Mouse (Mus musculus): ENCODE data around the gene Sf3b5. TPM values are rescaled to one million over a fixed set of nuclear protein-coding genes. Genes with fewer than 3 reads are reported as not detected.

Gene Sf3b5
- total and polyA plus RNA-seq, 3 experiments, result 41.9 to 51.3 (median 49.1) TPM

DNA sequence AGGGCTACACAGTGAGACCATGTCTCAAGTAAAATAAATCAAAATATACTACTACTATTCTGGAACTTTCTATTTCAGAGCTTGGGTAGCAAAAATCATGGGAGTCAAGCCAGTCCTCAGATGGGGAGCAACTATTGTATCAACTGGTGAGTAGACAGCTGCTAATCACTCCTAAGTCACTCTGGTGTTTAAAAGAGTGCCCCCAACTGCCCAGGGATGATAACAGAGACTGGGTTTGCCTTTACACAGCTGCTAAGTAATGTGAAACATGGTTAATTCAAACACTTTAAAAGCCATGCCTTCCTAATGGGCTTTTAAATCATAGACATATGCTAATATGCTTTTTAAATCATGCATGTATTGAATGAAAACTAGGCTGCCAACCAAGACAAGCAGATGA lies 42.9 kb upstream of the Sf3b5 start:
- H3K4me3 ChIP-seq (replicated peaks in 1 of 3; ENCODE audit: low read depth in 2 of 3, low read length in 2 of 3, poor library complexity in 1 of 3), result peak overlapping the region; percentile 55 to 88 (median 82)
- dilution Hi-C loops (cut with MboI; ENCODE audit: extremely low pct_ligation_motif_present, extremely low pct_unique_long_range_greater_than_20kb, low sequenced_read_pairs), result no loop called here
- peaks cover 12% of the 10 kb centered on the region for H3K9me3 ChIP-seq (replicated peaks; ENCODE audit: low read length)
- H3K79me2 ChIP-seq (replicated peaks; ENCODE audit: control insufficient read depth, extremely low read depth, insufficient read depth, poor library complexity, severe bottlenecking), result peaks cover 50% of the 10 kb centered on the region
- peak overlapping the region; percentile 88 for H3K4me2 ChIP-seq (ENCODE audit: insufficient read depth, low read depth, poor library complexity, severe bottlenecking)
- H3K27me3 ChIP-seq (replicated peaks), result no peaks in the 10 kb centered on the region
- TF ChIP-seq CTCF (conservative IDR thresholded peaks at IDR 0.05 in 1 of 2, IDR thresholded peaks at IDR 0.05 in 1 of 2; ENCODE audit: low read depth in 2 of 2, low read length in 2 of 2) (peak in 1 of 2 experiments; percentile 51; a peak in 2 of 4 replicates), SMC3 (IDR thresholded peaks at IDR 0.05; ENCODE audit: low read depth, low read length) (peak; percentile 23), RAD21 (IDR thresholded peaks at IDR 0.05; ENCODE audit: low read depth, low read length) (peak; percentile 9), ZMIZ1 (IDR thresholded peaks at IDR 0.05; ENCODE audit: low read depth, low read length) (no peak)
- H3K9ac ChIP-seq (ENCODE audit: insufficient read depth, low read depth), result peak overlapping the region; percentile 58
- no peak for DNase-seq (ENCODE audit: extremely low read depth)
- H3K36me3 ChIP-seq (replicated peaks in 1 of 2; ENCODE audit: control insufficient read depth in 1 of 2, insufficient read depth in 1 of 2, low read length in 1 of 2), result peaks cover 23 to 42% of the 10 kb centered on the region in 2 experiments
- in situ Hi-C loops (cut with MboI; ENCODE audit: low pct_ligation_motif_present, low pct_unique_long_range_greater_than_20kb, low sequenced_read_pairs), result no loop called here
- no peak overlapping the region for H3K27ac ChIP-seq (ENCODE audit: insufficient read depth, low read depth)
- peaks cover 22 to 55% of the 10 kb centered on the region in 2 experiments for H3K4me1 ChIP-seq (ENCODE audit: control insufficient read depth in 1 of 2, insufficient read depth in 2 of 2)

GRCm38 (mm10) chr10:12963362-12964147 lies 41.6 kb upstream of the Sf3b5 start:
- peak; percentile 77 for DNase-seq (ENCODE audit: extremely low read depth)
- peak overlapping the region; percentile 68 to 88 (median 82) for H3K4me3 ChIP-seq (replicated peaks in 1 of 3; ENCODE audit: low read depth in 2 of 3, low read length in 2 of 3, poor library complexity in 1 of 3)
- peaks cover 23 to 33% of the 10 kb centered on the region in 2 experiments for H3K36me3 ChIP-seq (replicated peaks in 1 of 2; ENCODE audit: control insufficient read depth in 1 of 2, insufficient read depth in 1 of 2, low read length in 1 of 2)
- peaks cover 19 to 48% of the 10 kb centered on the region in 2 experiments for H3K4me1 ChIP-seq (ENCODE audit: control insufficient read depth in 1 of 2, insufficient read depth in 2 of 2)
- H3K27ac ChIP-seq (ENCODE audit: insufficient read depth, low read depth), result peak overlapping the region; percentile 68
- no peaks in the 10 kb centered on the region for H3K27me3 ChIP-seq (replicated peaks)
- peaks cover 37% of the 10 kb centered on the region for H3K79me2 ChIP-seq (replicated peaks; ENCODE audit: control insufficient read depth, extremely low read depth, insufficient read depth, poor library complexity, severe bottlenecking)
- peak overlapping the region; percentile 58 for H3K9ac ChIP-seq (ENCODE audit: insufficient read depth, low read depth)
- H3K4me2 ChIP-seq (ENCODE audit: insufficient read depth, low read depth, poor library complexity, severe bottlenecking), result peak overlapping the region; percentile 88; the same call in 1 of the 2 replicates
- dilution Hi-C loops (cut with MboI; ENCODE audit: extremely low pct_ligation_motif_present, extremely low pct_unique_long_range_greater_than_20kb, low sequenced_read_pairs) (no loop called here), in situ Hi-C loops (cut with MboI; ENCODE audit: low pct_ligation_motif_present, low pct_unique_long_range_greater_than_20kb, low sequenced_read_pairs) (no loop called here)
- H3K9me3 ChIP-seq (replicated peaks; ENCODE audit: low read length), result peaks cover 12% of the 10 kb centered on the region
- peak; percentile 65; the same call in 1 of the 2 replicates for TF ChIP-seq TBP (conservative IDR thresholded peaks at IDR 0.05; ENCODE audit: low read depth, low read length)
- no peak for TF ChIP-seq KAT2A (IDR thresholded peaks at IDR 0.05; ENCODE audit: insufficient replicate concordance, low read length)
- TF ChIP-seq USF2 (conservative IDR thresholded peaks at IDR 0.05; ENCODE audit: low read depth, low read length), result no peak
- TF ChIP-seq MAX (IDR thresholded peaks at IDR 0.05; ENCODE audit: low read length), result peak; percentile 61; the same call in 1 of the 2 replicates
- peak in 1 of 2 experiments; percentile 18; a peak in 1 of 4 replicates for TF ChIP-seq CTCF (conservative IDR thresholded peaks at IDR 0.05 in 1 of 2, IDR thresholded peaks at IDR 0.05 in 1 of 2; ENCODE audit: low read depth in 2 of 2, low read length in 2 of 2)
- no peak for TF ChIP-seq GABPA (IDR thresholded peaks at IDR 0.05; ENCODE audit: insufficient replicate concordance, low read depth, low read length)
- TF ChIP-seq ZMIZ1 (IDR thresholded peaks at IDR 0.05; ENCODE audit: low read depth, low read length), result no peak
- peak; percentile 12 for TF ChIP-seq SMC3 (IDR thresholded peaks at IDR 0.05; ENCODE audit: low read depth, low read length)
- peak; percentile 47; the same call in 1 of the 2 replicates for TF ChIP-seq MEF2A (IDR thresholded peaks at IDR 0.05; ENCODE audit: borderline replicate concordance, low read depth, low read length)
- TF ChIP-seq MYC (IDR thresholded peaks at IDR 0.05; ENCODE audit: low read depth, low read length), result peak; percentile 63; the same call in 1 of the 2 replicates
- 0 out of 2 replicates have a peak, but pooled peaks have one; percentile 19 for TF ChIP-seq JUN (IDR thresholded peaks at IDR 0.05; ENCODE audit: insufficient read depth, low read depth, low read length)
- TF ChIP-seq RCOR1 (conservative IDR thresholded peaks at IDR 0.05; ENCODE audit: low read depth, low read length), result peak; percentile 75
- TF ChIP-seq RAD21 (IDR thresholded peaks at IDR 0.05; ENCODE audit: low read depth, low read length), result no peak; the same call in 1 of the 2 replicates
- TF ChIP-seq ZC3H11A (IDR thresholded peaks at IDR 0.05; ENCODE audit: low read depth, low read length), result no peak
- 0 out of 2 replicates have a peak, but pooled peaks have one; percentile 42 for TF ChIP-seq NELFE (IDR thresholded peaks at IDR 0.05; ENCODE audit: low read depth, low read length)
- peak; percentile 65; the same call in 1 of the 2 replicates for TF ChIP-seq TCF12 (IDR thresholded peaks at IDR 0.05; ENCODE audit: low read depth, low read length)
- peak; percentile 86 for TF ChIP-seq MXI1 (IDR thresholded peaks at IDR 0.05; ENCODE audit: low read depth, low read length)
- 0 out of 2 replicates have a peak, but pooled peaks have one; percentile 76 for TF ChIP-seq CHD1 (IDR thresholded peaks at IDR 0.05; ENCODE audit: low read depth, low read length)
- TF ChIP-seq EP300 (IDR thresholded peaks at IDR 0.05; ENCODE audit: low read length), result peak; percentile 68
- peak; percentile 82 for TF ChIP-seq JUND (conservative IDR thresholded peaks at IDR 0.05; ENCODE audit: low read depth, low read length)
- TF ChIP-seq ELF1 (IDR thresholded peaks at IDR 0.05; ENCODE audit: low read depth, low read length), result peak; percentile 73
- TF ChIP-seq UBTF (IDR thresholded peaks at IDR 0.05; ENCODE audit: low read depth, low read length), result no peak
- no peak for TF ChIP-seq ZKSCAN1 (IDR thresholded peaks at IDR 0.05; ENCODE audit: borderline replicate concordance, low read depth, low read length)
- peak; percentile 30; the same call in 1 of the 2 replicates for TF ChIP-seq NRF1 (IDR thresholded peaks at IDR 0.05; ENCODE audit: low read depth, low read length)
- peak; percentile 86 for TF ChIP-seq IRF4 (IDR thresholded peaks at IDR 0.05; ENCODE audit: low read depth, low read length)
- 0 out of 2 replicates have a peak, but pooled peaks have one; percentile 21 for TF ChIP-seq CHD2 (IDR thresholded peaks at IDR 0.05; ENCODE audit: low read length)
- peak; percentile 97 for TF ChIP-seq SIN3A (IDR thresholded peaks at IDR 0.05; ENCODE audit: low read length)
- TF ChIP-seq PAX5 (IDR thresholded peaks at IDR 0.05; ENCODE audit: low read length), result no peak

Data from CH12.LX (cell line).